Mouse (Mus musculus) kidney, postnatal 10 days (tissue): ENCODE data around the gene Mcoln2.
"Not testable (repeated sequence)": the region's sequence is repeated elsewhere in the genome, so short reads cannot be mapped to it uniquely, and the experiment has no call there.

Experiments
- DNase-seq: peaks from one replicate; pipeline ENCODE4 v3.0.0; 2021; ENCODE audit warnings: mixed read lengths

Gene Mcoln2

GRCm38 (mm10) chr3:146192507-146192906 lies 42.9 kb downstream of the Mcoln2 start:
- DNase-seq, result no peak

- no peak for DNase-seq
Measured at GRCm38 (mm10) chr3:146195153-146195552, 45.5 kb downstream of the Mcoln2 start.

- DNase-seq, result no peak
Measured at GRCm38 (mm10) chr3:146196301-146196700, 46.7 kb downstream of the Mcoln2 start.

GRCm38 (mm10) chr3:146196780-146197743 lies 47.4 kb downstream of the Mcoln2 start:
- peak; percentile 23 for DNase-seq

GRCm38 (mm10) chr3:146197785-146198184 lies 48.2 kb downstream of the Mcoln2 start:
- DNase-seq, result no peak

GRCm38 (mm10) chr3:146198803-146199481 lies 49.3 kb downstream of the Mcoln2 start:
- no peak for DNase-seq

GRCm38 (mm10) chr3:146199486-146199885 lies 49.9 kb downstream of the Mcoln2 start:
- DNase-seq, result no peak

- no peak for DNase-seq
Measured at GRCm38 (mm10) chr3:146204375-146204774, 54.7 kb downstream of the Mcoln2 start.

- no peak for DNase-seq
Measured at GRCm38 (mm10) chr3:146205305-146205704, 55.7 kb downstream of the Mcoln2 start.

GRCm38 (mm10) chr3:146206635-146207034 lies 57.0 kb downstream of the Mcoln2 start:
- DNase-seq, result no peak

- no peak for DNase-seq
Measured at GRCm38 (mm10) chr3:146207440-146207839, 57.8 kb downstream of the Mcoln2 start.

GRCm38 (mm10) chr3:146209759-146210158 lies 60.1 kb downstream of the Mcoln2 start:
- not testable (repeated sequence) for DNase-seq

GRCm38 (mm10) chr3:146211141-146211747 lies 61.6 kb downstream of the Mcoln2 start:
- no peak for DNase-seq

- no peak for DNase-seq
Measured at GRCm38 (mm10) chr3:146211964-146212363, 62.3 kb downstream of the Mcoln2 start.

GRCm38 (mm10) chr3:146213336-146213735 lies 63.7 kb downstream of the Mcoln2 start:
- DNase-seq, result no peak

- DNase-seq, result no peak
Measured at GRCm38 (mm10) chr3:146216561-146216960, 66.9 kb downstream of the Mcoln2 start.

GRCm38 (mm10) chr3:146220776-146221486 lies 71.3 kb downstream of the Mcoln2 start, which contains the start of gene Lpar3:
Lpar3 (plus strand) TSS chr3:146220963.
- peak; percentile 89 for DNase-seq

GRCm38 (mm10) chr3:146224271-146224670 lies 74.6 kb downstream of the Mcoln2 start:
- DNase-seq, result peak; percentile 34

- no peak for DNase-seq
Measured at GRCm38 (mm10) chr3:146225061-146225761, 75.6 kb downstream of the Mcoln2 start.

- DNase-seq, result no peak
Measured at GRCm38 (mm10) chr3:146227427-146227826, 77.8 kb downstream of the Mcoln2 start.

GRCm38 (mm10) chr3:146228559-146229310 lies 79.1 kb downstream of the Mcoln2 start:
- DNase-seq, result no peak
